Mouse (Mus musculus): ENCODE results near the gene Gchfr.

Gene Gchfr

GRCm38 (mm10) chr2:119166901-119167865 lies at the start of gene Gchfr:
Gchfr (plus strand) TSS chr2:119167773.
- ChIA-PET CTCF (interaction anchor here in 3 of 4 experiments (0.6 to 3.2 kb wide), 11 partner anchors 10 to 379 kb away, joined by 3 to 12 read pairs (median 3); partner anchors contain the start of genes Rmdn3 (in 1 of the 3) and Vps18 (in 1 of the 3)), POLR2A (interaction anchor here in 3 of 4 experiments (0.6 to 2.0 kb wide), 19 partner anchors 8 to 311 kb away, joined by 3 to 12 read pairs (median 4); partner anchors contain the start of genes Ino80 (in 1 of the 3) and Vps18 (in 1 of the 3))

DNA sequence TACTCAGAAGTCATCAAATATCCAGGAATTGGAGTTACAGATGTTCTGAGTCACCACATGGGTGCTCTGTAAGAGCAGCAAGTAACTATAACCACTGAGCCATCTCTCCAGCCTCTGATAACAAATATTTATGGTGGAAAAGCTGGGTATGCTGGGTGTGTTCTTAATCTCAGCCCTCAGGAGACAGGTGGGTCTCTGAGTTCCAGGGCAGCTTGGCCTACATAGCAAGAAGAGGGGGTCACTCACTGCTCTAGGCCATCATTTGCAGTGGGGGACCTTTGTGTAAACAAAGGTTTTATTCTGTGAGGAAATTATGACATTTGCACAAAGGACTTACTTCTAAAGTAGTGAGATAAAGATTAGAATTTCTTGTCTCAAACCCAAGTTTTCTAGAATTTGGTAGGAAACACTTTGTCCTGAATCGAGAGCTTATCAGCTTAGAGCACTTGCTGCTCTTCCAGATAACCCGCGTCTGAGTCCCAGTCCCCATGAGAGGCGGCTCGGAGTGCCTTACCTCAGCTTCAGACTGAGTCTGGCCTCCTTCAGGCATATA lies 31.2 kb upstream of the Gchfr start:
- ChIA-PET CTCF (interaction anchor here in 1 of 4 experiments (1.2 kb wide), 1 partner anchor 36 kb away, joined by 3 read pairs; no protein-coding TSS in a partner anchor), POLR2A (interaction anchor here in 2 of 4 experiments (0.6 to 3.5 kb wide), 9 partner anchors 8 to 113 kb away, joined by 3 to 22 read pairs (median 3); partner anchors contain the start of gene Gchfr (in 1 of the 2))

GRCm38 (mm10) chr2:119145199-119145598 lies 22.4 kb upstream of the Gchfr start:
- POLR2A ChIA-PET: interaction anchor here in 1 of 4 experiments (0.6 to 3.6 kb wide), 10 partner anchors 8 to 159 kb away, joined by 3 to 17 read pairs (median 4); partner anchors contain the start of gene Vps18
- CTCF ChIA-PET: interaction anchor here (0.6 to 4.7 kb wide), 7 partner anchors 39 to 823 kb away, joined by 3 to 21 read pairs (median 3); no protein-coding TSS in a partner anchor

DNA sequence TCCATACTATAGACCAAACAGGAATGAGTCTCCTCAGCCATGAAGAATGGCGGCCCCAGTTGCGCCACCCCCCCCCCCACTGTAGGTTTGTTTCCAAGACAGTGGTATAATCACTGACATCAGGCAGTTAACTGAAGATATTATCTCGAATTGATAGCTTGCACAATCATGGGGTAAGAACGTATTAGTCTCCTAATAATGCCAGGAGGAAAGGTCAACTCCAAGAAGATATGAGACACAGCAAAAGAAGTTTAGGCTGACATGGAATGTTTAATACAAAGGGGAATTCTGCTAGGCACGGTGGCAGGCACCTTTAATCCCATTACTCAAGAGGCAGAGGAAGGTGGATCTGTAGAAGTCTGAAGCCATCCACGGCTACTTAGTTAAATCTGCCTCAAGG lies 21.1 kb upstream of the Gchfr start:
- CTCF ChIA-PET: interaction anchor here in 3 of 4 experiments (0.6 to 4.7 kb wide), 6 partner anchors 13 to 105 kb away, joined by 3 to 21 read pairs (median 4); no protein-coding TSS in a partner anchor
- POLR2A ChIA-PET: interaction anchor here in 3 of 4 experiments (0.6 to 3.6 kb wide), 12 partner anchors 8 to 448 kb away, joined by 3 to 17 read pairs (median 4); partner anchors contain the start of gene Spint1 (in 1 of the 3)

DNA sequence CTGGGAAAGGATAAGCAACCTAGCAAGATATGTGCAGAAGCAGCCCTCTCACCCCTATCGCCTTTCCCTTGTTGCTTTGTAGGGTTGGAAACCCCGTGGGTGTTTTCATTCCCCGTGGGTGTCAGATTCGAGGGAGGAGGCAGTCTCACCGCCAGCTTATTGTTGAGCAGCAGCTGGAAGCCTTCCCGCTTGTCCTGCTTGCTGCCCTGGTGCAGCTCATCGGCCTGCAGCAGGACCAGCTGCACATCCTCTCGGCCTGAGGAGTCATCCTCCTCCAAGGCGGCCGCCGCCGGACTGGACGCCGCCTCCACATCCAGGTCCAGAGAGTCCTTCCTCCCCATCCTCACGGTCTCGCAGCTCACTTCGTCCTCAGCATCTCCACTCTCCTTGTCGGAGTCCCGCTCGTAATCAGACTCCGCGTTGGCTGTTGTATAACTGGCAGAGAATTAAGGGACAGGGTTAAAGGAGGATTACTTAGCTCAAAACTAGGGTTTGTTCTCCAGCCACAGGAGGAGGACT lies 20.4 kb upstream of the Gchfr start:
- ChIA-PET POLR2A (interaction anchor here (0.6 to 3.6 kb wide), 22 partner anchors 8 to 507 kb away, joined by 3 to 17 read pairs (median 4); partner anchors contain the start of genes Rmdn3 (in 1 of the 4) and Spint1 (in 1 of the 4)), CTCF (interaction anchor here (0.6 to 4.7 kb wide), 6 partner anchors 9 to 42 kb away, joined by 3 to 21 read pairs (median 4); no protein-coding TSS in a partner anchor)

DNA sequence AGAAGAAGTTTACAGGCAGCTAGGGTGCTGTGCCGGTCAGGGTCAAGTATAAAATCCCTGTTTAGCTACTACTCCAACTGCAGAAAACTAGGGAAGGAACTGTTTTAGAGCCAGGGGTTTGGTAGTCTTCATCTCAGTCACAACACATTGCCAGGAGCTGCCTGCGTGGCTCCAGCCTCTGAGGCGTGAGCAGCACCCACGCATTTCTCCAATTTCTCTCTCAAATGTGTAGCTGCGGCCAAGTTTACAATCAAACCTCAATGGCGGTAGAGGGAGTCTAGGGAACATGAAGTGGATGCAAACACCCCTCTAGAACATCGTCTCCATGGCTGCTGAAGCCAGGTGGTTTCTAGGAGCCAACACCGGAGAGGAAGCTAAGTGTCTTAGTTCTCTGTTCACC lies 19.8 kb upstream of the Gchfr start:
- CTCF ChIA-PET: interaction anchor here (0.8 to 4.7 kb wide), 5 partner anchors 10 to 42 kb away, joined by 3 to 21 read pairs (median 4); no protein-coding TSS in a partner anchor

DNA sequence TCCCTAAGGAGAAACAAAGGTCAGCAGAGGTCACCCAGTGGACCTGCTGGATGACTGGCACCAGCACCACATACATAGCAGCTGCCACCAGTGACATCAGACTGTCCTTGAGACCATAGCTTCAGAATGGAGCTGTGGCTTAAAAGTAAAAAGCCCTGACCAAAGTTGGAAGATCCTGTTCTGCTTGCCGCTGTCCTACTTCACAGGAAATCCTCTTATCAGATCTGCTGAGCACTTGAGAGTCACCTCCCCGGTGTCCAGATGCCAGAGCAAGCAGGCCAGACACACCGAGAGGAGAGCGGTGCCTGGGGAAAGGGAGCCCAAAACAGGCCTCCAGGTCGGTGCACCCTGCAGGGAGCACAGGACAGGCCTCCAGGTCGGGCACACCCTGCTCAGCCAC lies 15.3 kb upstream of the Gchfr start:
- POLR2A ChIA-PET: interaction anchor here in 1 of 4 experiments (3.0 kb wide), 1 partner anchor 14 kb away, joined by 7 read pairs; no protein-coding TSS in a partner anchor
- CTCF ChIA-PET: interaction anchor here in 2 of 4 experiments (0.7 to 1.8 kb wide), 2 partner anchors 37 to 44 kb away, joined by 3 to 5 read pairs; no protein-coding TSS in a partner anchor

More for the DNA sequence above, 19.8 kb upstream of the Gchfr start:
- POLR2A ChIA-PET: interaction anchor here in 3 of 4 experiments (0.6 to 3.6 kb wide), 19 partner anchors 8 to 288 kb away, joined by 3 to 17 read pairs (median 3); partner anchors contain the start of gene Rmdn3 (in 1 of the 3)

DNA sequence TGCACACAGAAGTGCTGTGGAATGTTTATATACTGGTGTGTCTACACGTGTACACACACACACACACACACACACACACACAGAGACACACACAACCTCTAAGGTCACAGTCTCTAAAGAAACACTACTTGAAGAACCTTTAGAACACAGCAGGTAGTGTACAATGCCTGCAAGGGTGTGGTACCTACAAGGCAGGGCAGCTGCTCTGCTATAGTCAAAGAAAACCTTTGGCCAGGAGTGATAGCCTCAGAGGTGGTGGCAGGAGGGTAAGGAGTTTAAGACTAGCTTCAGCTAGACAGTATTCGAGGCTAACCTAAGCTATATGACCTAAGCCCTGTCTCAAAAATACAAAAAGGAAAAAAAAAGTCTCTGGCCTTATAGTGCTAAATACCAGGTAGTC lies 12.9 kb upstream of the Gchfr start:
- CTCF ChIA-PET: no interaction called here

DNA sequence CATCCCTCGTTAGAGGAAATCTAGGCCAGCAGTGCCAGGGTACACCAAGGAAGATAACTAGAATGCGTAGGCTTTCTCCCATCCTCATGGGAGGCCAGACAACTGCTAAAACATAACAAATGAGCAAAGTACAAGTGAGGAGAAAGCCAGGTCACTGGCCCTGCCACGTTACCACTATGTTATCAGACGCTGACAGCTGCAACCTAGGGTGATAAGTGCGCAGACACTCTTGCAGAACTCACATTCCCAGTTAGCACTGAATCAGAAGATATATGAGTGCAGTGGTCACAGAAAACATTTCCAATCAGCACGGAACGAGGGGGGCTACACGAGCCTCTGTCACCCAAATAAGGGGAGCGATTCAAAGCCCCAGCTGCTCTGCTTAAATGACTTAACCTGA lies 12.2 kb upstream of the Gchfr start:
- ChIA-PET POLR2A (interaction anchor here in 1 of 4 experiments (1.0 to 2.3 kb wide), 4 partner anchors 9 to 81 kb away, joined by 3 to 17 read pairs (median 4); partner anchors contain the start of gene Spint1), CTCF (no interaction called here)

More for the DNA sequence above, 12.9 kb upstream of the Gchfr start:
- POLR2A ChIA-PET: interaction anchor here in 3 of 4 experiments (0.6 to 2.3 kb wide), 6 partner anchors 8 to 910 kb away, joined by 3 to 17 read pairs (median 4); no protein-coding TSS in a partner anchor

DNA sequence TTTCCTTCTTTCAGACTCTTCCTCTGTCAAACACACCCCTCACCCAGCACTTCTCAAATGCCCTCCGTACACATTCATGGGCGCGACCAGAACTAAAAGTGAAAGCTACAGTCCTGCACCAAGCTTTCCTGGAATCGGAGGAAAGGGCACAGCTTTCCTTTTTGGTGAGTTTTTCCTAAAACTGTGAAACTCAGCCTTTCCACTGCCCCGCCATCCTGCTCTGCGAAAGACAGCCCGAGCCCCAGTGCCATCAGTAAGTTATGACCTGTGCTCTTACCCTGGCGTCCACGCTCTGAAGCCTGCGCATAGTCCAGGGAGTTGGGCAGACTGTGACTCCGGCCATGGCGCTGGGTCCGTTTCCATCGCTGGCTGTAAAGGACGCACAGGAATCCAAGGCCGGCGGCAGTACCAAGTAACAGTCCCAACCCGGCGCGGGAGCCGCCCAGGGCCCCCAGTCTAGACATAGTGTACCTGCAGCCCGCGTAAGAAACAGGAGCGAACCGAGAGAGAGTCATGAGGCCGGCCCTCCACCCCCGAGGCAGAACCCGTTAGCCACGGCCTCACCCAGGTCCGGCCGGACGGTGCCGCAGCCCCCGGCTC lies 11.4 kb upstream of the Gchfr start:
- POLR2A ChIA-PET: interaction anchor here in 1 of 4 experiments (1.0 to 2.3 kb wide), 3 partner anchors 10 to 81 kb away, joined by 3 to 17 read pairs (median 3); partner anchors contain the start of gene Spint1
- CTCF ChIA-PET: no interaction called here

DNA sequence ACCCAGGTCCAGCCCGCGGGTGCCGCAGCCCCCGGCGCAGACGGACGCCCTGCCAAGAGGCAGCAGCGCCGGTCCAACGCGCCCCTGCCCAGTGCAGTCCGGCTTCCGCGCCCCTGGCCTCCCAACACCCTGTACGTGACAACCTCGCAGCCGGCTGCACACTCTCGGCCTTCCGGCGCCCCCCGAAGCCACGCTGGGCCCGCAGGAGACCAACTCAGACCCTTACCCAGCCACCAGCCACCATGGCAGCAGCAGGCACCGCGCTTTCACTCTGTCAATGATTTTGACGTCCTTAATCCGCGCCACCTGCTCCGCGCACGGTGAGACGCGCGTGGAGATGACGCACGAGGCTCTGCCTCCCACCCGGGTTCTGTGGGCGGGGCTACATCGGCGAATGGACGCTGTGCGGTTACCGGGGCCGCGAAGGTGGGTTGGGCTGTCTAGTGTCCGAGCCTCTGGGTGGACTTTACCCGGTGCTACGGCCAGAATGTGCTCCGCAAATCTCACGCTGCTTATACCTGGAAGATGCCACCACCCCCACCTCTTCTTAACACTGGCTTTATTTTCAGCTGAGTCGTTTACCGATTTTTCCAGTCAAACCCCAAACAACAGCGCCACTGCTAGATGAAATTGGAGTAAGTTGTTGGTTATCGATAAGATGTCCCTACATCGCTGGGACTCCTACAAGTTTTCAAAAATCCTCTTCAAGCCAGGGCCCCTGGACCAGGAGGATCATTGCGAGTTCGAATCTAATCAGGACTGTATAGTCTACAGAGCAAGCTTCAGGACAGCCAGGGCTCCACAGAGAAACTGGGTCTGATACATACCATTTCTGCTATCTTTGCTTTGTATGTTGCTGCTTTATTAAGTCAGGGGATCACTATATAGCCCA lies 10.6 kb upstream of the Gchfr start, which contains the start of gene Rmdn3:
Gene Rmdn3, minus strand, starts transcription at position 354 of the 892 bp plus-strand sequence.
- ChIA-PET CTCF (interaction anchor here in 2 of 4 experiments (0.7 to 1.0 kb wide), 3 partner anchors 9 to 726 kb away, joined by 3 to 4 read pairs (median 3); no protein-coding TSS in a partner anchor), POLR2A (interaction anchor here in 3 of 4 experiments (0.7 to 2.3 kb wide), 9 partner anchors 8 to 265 kb away, joined by 3 to 17 read pairs (median 4); partner anchors contain the start of gene Spint1 (in 1 of the 3))

DNA sequence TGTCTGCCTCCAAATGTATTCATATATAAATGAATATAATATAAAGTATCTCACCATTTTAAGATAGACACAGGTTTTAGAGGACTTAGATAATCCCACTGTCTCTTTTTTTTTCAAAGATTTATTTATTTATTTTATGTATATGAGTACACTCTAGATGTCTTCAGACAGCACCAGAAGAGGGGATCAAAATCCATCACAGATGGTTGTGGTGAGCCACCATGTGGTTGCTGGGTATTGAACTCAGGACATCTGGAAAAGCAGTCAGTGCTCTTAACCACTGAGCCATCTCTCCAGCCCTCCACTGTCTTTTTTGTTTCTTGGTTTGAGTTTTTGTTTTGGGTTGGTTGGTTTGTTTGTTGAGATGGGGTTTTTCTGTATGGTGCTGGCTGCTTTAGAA lies 9.7 kb upstream of the Gchfr start:
- CTCF ChIA-PET: interaction anchor here in 2 of 4 experiments (0.7 kb wide), 2 partner anchors 119 to 381 kb away, joined by 3 read pairs; no protein-coding TSS in a partner anchor
- POLR2A ChIA-PET: interaction anchor here in 3 of 4 experiments (0.6 to 1.2 kb wide), 7 partner anchors 8 to 1833 kb away, joined by 3 to 7 read pairs (median 4); no protein-coding TSS in a partner anchor

DNA sequence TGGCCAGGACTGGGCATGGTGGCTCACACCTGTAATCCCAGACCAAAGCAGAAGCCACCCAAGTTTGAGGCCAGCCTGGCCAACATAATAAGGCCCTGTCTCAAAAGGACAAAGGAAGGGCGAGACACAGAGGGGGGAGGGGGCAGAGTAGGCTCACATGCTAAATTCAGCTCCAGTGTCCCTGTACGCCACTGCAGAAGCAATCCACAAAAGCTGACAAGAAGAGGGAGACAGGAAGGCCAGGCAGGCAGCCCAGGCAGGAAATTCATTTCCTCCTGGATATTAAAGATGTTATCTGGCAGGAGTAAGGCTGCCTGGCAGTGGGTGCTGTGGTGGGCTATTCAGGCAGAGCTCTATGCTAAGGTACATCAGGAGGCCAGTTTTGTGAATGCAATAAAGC lies 6.3 kb upstream of the Gchfr start:
- ChIA-PET CTCF (interaction anchor here in 2 of 4 experiments (0.6 to 1.0 kb wide), 2 partner anchors 150 to 177 kb away, joined by 3 to 5 read pairs; no protein-coding TSS in a partner anchor), POLR2A (interaction anchor here (0.5 to 1.2 kb wide), 10 partner anchors 11 to 1400 kb away, joined by 3 to 12 read pairs (median 4); partner anchors contain the start of genes Ino80 (in 1 of the 4) and Vps18 (in 1 of the 4))

DNA sequence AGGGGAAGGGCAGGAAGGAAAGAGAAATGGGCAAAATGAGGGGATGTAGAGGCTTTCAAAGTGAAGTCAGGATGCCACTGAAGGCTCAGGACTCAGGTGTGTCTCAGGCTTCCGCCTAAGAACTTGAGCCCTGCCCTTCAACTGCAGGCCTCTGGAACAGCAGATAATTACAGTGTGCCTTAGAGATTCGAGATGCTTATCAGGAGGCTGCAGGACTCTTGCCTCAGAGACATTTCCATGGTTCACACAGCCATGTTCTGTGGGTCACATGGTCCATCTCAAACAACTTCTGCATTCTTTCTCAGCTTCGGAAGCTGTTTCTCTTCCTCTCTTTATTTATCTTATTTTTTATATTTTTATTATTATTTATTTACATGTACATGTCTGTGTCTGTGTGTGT lies 4.4 kb upstream of the Gchfr start:
- CTCF ChIA-PET: no interaction called here
- POLR2A ChIA-PET: interaction anchor here in 1 of 4 experiments (0.6 to 1.1 kb wide), 2 partner anchors 21 to 114 kb away, joined by 5 to 8 read pairs; no protein-coding TSS in a partner anchor

GRCm38 (mm10) chr2:119163999-119164398 lies 3.6 kb upstream of the Gchfr start:
- CTCF ChIA-PET: interaction anchor here in 2 of 4 experiments (0.7 kb wide), 2 partner anchors 26 to 39 kb away, joined by 3 read pairs; no protein-coding TSS in a partner anchor
- POLR2A ChIA-PET: interaction anchor here in 2 of 4 experiments (0.6 to 1.3 kb wide), 7 partner anchors 15 to 127 kb away, joined by 3 to 8 read pairs (median 3); no protein-coding TSS in a partner anchor

Measured in embryonic stem cell, embryonic (primary cell).